Comparison of ENCODE assay signal across 9 mouse cellular contexts in genomic region chr15:102735031-102735430, GRCm38 (mm10). TPM values are rescaled to one million over a fixed set of nuclear protein-coding genes. Genes with fewer than 3 reads are reported as not detected.
DNase-seq lines count a peak whose midpoint lies in the region; ATAC-seq and TF ChIP-seq lines count a peak whose summit lies in the region.
"Had no signal": no experiment of that assay in that cellular context is flagged by ENCODE, and none has a peak within 500 bp of the region (broad histone marks: within the 10 kb centered on the region; RNA-seq: fewer than 3 reads in every experiment).

No protein-coding gene starts in this region.

- intact Hi-C loops in gastrocnemius, adult 2 months (cut with DNase I): no loop called here
- intact Hi-C loops in gastrocnemius, postnatal 36 days (cut with DNase I): no loop called here

- H3K9ac ChIP-seq in neural tube, embryonic 11.5 days (ENCODE audit: low read length): no peak overlapping the region
- no peak overlapping the region for H3K9ac ChIP-seq in forebrain, embryonic 15.5 days (replicated peaks)

- no peaks in the 10 kb centered on the region for H3K9me3 ChIP-seq in neural tube, embryonic 11.5 days (ENCODE audit: control insufficient read depth, low read length)
- no peaks in the 10 kb centered on the region for H3K9me3 ChIP-seq in forebrain, embryonic 15.5 days

- peaks cover 11% of the 10 kb centered on the region; the same call in 1 of the 2 replicates for H3K4me1 ChIP-seq in neural tube, embryonic 11.5 days (ENCODE audit: control insufficient read depth, insufficient read depth, low read length)
- peaks cover 61% of the 10 kb centered on the region for H3K4me1 ChIP-seq in forebrain, embryonic 15.5 days

- no peak overlapping the region for H3K4me3 ChIP-seq in gastrocnemius, adult 2 months
- no peak overlapping the region for H3K4me3 ChIP-seq in neural tube, embryonic 11.5 days (ENCODE audit: low read depth, low read length)
- no peak overlapping the region for H3K4me3 ChIP-seq in forebrain, embryonic 15.5 days

- DNase-seq in gastrocnemius, adult 2 months: no peak
- no peak for DNase-seq in gastrocnemius, postnatal 36 days
- peak; percentile 51 for DNase-seq in neural tube, embryonic 11.5 days (ENCODE audit: low spot score)
- no peak for DNase-seq in neural tube, embryonic 10.5 days (ENCODE audit: extremely low spot score, low spot score)
- DNase-seq in retina, postnatal 1 day: peak; percentile 94
- no peak for DNase-seq in ovary, postnatal 10 days (ENCODE audit: low spot score)
- no peak for DNase-seq in adipocyte (ENCODE audit: low spot score)
- DNase-seq: lung, postnatal 4 days had no signal

- 47% methylated on average over 14 of the region's 14 CpGs for WGBS in neural tube, embryonic 11.5 days
- WGBS in forebrain, embryonic 15.5 days: 20% methylated on average over 14 of the region's 14 CpGs

- H3K36me3 ChIP-seq in neural tube, embryonic 11.5 days (ENCODE audit: control insufficient read depth, insufficient read depth, low read length): no peaks in the 10 kb centered on the region
- H3K36me3 ChIP-seq in forebrain, embryonic 15.5 days: no peaks in the 10 kb centered on the region

- TF ChIP-seq CTCF in gastrocnemius, adult 2 months (IDR thresholded peaks at IDR 0.05): peak; percentile 18; the same call in 1 of the 2 replicates

- H3K4me2 ChIP-seq in neural tube, embryonic 11.5 days (ENCODE audit: low read depth): no peak overlapping the region
- H3K4me2 ChIP-seq in forebrain, embryonic 15.5 days (replicated peaks): no peak overlapping the region

- ATAC-seq in neural tube, embryonic 11.5 days (ENCODE audit: insufficient read depth, low FRiP score, low TSS enrichment): no peak
- no peak for ATAC-seq in forebrain, embryonic 15.5 days (replicated peaks)

- H3K27ac ChIP-seq in gastrocnemius, adult 2 months: no peak overlapping the region
- H3K27ac ChIP-seq in neural tube, embryonic 11.5 days (ENCODE audit: low read depth, low read length): no peak overlapping the region
- H3K27ac ChIP-seq in forebrain, embryonic 15.5 days (replicated peaks): peak overlapping the region; percentile 95

- peaks cover 3% of the 10 kb centered on the region; the same call in 1 of the 2 replicates for H3K27me3 ChIP-seq in neural tube, embryonic 11.5 days (ENCODE audit: control insufficient read depth, insufficient read depth, low read length)
- no peaks in the 10 kb centered on the region for H3K27me3 ChIP-seq in forebrain, embryonic 15.5 days

RNA-seq across cellular contexts. Expression of gene Calcoco1, which starts 13.1 kb away (rescaled TPM):
- 10 to 100 TPM; 67.7 to 70.2 TPM for total RNA-seq in gastrocnemius, adult 2 months (2021)
- 10 to 100 TPM; 57.9 to 72.7 TPM for total RNA-seq in gastrocnemius, postnatal 36 days (2021)
- polyA plus RNA-seq in neural tube, embryonic 11.5 days (2014; fragmentation: Nextera tagmentation; extraction: Ambion mirVana): 36.7 and 40.9 TPM in 2 replicates
- polyA plus RNA-seq in forebrain, embryonic 15.5 days (2015; fragmentation: Nextera tagmentation; extraction: Ambion mirVana): 72.1 and 74.5 TPM in 2 replicates

Comparison
In these comparisons a context has a peak if more than half of its experiments do, and no peak if none do; other contexts are left out.
1. DNase-seq: peak in neural tube, embryonic 11.5 days (single experiment) and retina, postnatal 1 day (single experiment); none in gastrocnemius, adult 2 months (single experiment), gastrocnemius, postnatal 36 days (0 of 2), neural tube, embryonic 10.5 days (single experiment), ovary, postnatal 10 days (single experiment) and adipocyte (single experiment).